Mouse (Mus musculus): ENCODE data around the gene Hoxb4.

Hoxb4 gene

Small RNA genes lying within 50 kb of the gene (microRNA-seq; reads per million reads assigned to microRNA genes)
- 60,207 to 88,893 reads per million in 2 experiments for gene Mir10a

All from adrenal gland (tissue).